Mouse (Mus musculus): ENCODE measurements around the gene Ifna1.

DNA sequence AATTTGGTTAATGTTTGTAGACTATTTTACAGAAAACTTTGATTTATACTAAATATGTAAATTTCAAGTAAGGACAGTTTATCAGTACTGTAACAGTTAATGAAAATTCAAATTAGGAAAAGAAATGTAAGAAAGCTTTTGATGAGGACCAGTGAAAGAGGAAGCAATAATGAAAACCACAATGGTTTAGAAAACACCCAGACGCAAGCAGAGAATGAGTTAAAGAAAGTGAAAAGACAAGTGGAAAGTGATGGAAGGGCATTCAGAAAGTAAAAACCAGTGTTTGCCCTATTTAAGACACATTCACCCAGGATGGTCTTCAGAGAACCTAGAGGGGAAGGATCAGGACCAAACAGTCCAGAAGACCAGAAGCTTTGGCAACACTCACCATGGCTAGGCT, at the start of gene Ifna1:
- TF ChIP-seq POLR2A (IDR thresholded peaks at IDR 0.05; ENCODE audit: extremely low read depth, insufficient read depth, low read length) (no peak), CTCF (IDR thresholded peaks at IDR 0.05; ENCODE audit: extremely low read depth, insufficient read depth, low read length) (no peak)
